Mouse (Mus musculus): ENCODE results near the gene Fkbp6. TPM values are rescaled to one million over a fixed set of nuclear protein-coding genes. Genes with fewer than 3 reads are reported as not detected.

Fkbp6 gene
- polyA plus RNA-seq, 1 experiment from 2014 or later, result 0.34 TPM

DNA sequence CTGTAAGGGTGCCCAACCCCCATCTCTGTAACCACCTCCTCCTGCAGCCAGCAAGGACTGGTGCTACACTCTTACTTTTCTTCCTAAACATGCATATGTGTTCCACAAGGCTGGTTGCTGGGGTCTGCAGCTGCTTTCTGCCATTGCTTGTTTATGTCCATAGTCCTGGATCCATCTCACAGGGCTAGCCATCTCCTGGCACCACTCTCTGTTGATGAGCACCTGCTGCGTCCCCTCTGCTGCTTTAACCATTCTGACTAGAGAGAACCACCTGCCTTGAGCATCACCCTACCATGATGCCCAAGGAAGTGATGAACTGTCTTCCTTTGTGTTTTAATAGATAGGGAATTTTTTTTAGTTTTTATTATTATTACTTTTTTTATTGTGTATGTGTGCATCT, 106.7 kb downstream of the Fkbp6 start:
- no peak for ATAC-seq
- Histone ChIP-seq H3K4me2 (ENCODE audit: low read length) (no peak overlapping the region), H3K4me1 (ENCODE audit: control insufficient read depth, insufficient read depth, low read length) (no peaks in the 10 kb centered on the region), H3K36me3 (ENCODE audit: control insufficient read depth, insufficient read depth, low read length) (peaks cover 43% of the 10 kb centered on the region), H3K9me3 (replicated peaks; ENCODE audit: control insufficient read depth, low read length, poor library complexity, severe bottlenecking) (no peaks in the 10 kb centered on the region), H3K9ac (ENCODE audit: low read depth, low read length) (no peak overlapping the region), H3K27me3 (ENCODE audit: control insufficient read depth, insufficient read depth, low read depth, low read length) (no peaks in the 10 kb centered on the region), H3K4me3 (ENCODE audit: low read depth, low read length) (no peak overlapping the region), H3K27ac (ENCODE audit: low read length) (no peak overlapping the region)
- WGBS, result 100% methylated on average over 1 of the region's 1 CpGs

DNA sequence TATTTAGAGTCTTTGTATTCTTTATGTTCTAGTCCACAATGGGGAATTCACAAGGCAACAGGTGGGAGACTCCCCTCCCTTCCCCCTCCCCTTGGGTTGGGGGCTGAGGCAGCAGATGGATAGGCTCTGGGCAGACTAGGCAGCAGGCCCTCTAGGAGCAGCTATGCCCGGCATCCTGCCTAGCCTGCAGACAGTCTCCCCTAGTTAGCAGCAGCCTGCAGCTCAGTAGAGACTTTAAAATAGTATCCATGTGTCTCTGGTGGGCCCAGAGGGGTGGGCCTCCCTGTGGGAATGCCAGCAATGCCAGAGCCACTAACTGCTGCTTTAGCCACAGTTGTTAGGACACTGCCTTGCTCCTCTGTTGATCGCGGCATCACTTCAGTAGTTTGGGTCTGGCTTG, 107.2 kb downstream of the Fkbp6 start:
- H3K4me1 ChIP-seq (ENCODE audit: control insufficient read depth, insufficient read depth, low read length), result no peaks in the 10 kb centered on the region
- no peaks in the 10 kb centered on the region for H3K27me3 ChIP-seq (ENCODE audit: control insufficient read depth, insufficient read depth, low read depth, low read length)
- H3K27ac ChIP-seq (ENCODE audit: low read length), result no peak overlapping the region
- no peaks in the 10 kb centered on the region for H3K9me3 ChIP-seq (replicated peaks; ENCODE audit: control insufficient read depth, low read length, poor library complexity, severe bottlenecking)
- H3K36me3 ChIP-seq (ENCODE audit: control insufficient read depth, insufficient read depth, low read length), result peaks cover 46% of the 10 kb centered on the region
- 85% methylated on average over 3 of the region's 3 CpGs for WGBS
- H3K4me3 ChIP-seq (ENCODE audit: low read depth, low read length), result no peak overlapping the region
- no peak overlapping the region for H3K9ac ChIP-seq (ENCODE audit: low read depth, low read length)
- ATAC-seq, result no peak
- no peak overlapping the region for H3K4me2 ChIP-seq (ENCODE audit: low read length)

DNA sequence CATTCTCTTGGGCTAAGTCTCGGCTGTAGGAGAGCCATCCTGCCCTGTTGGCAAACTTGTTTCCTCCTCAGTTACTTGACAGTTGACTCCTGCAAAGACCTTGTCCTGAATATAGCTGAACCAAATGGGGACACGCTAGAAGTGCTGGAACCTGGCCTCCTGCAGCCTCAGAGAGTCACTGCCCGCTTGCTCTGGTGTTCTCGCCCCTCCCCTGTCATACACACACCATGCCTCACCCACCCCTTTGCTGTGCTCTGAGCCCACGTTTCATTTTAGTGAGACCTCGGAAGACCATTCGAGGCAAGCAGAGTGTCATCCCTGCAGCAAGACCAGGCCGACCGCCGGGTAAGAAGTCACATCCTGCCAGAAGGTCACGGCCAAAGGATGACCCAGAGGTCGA, 107.7 kb downstream of the Fkbp6 start:
- Histone ChIP-seq H3K9me3 (replicated peaks; ENCODE audit: control insufficient read depth, low read length, poor library complexity, severe bottlenecking) (no peaks in the 10 kb centered on the region), H3K27me3 (ENCODE audit: control insufficient read depth, insufficient read depth, low read depth, low read length) (no peaks in the 10 kb centered on the region), H3K27ac (ENCODE audit: low read length) (no peak overlapping the region), H3K4me3 (ENCODE audit: low read depth, low read length) (no peak overlapping the region), H3K36me3 (ENCODE audit: control insufficient read depth, insufficient read depth, low read length) (peaks cover 51% of the 10 kb centered on the region), H3K4me2 (ENCODE audit: low read length) (no peak overlapping the region), H3K4me1 (ENCODE audit: control insufficient read depth, insufficient read depth, low read length) (no peaks in the 10 kb centered on the region), H3K9ac (ENCODE audit: low read depth, low read length) (no peak overlapping the region)
- ATAC-seq, result no peak
- WGBS, result 84% methylated on average over 12 of the region's 12 CpGs

Small RNA genes lying within 50 kb of the gene (microRNA-seq; reads per million reads assigned to microRNA genes)
- 0.86 reads per million for gene Mir7033

Other genes starting within 250 kb of the Fkbp6 start
- 12.9 and 14.5 TPM in 2 replicates for gene Tbl2, start 200.4 kb downstream of the Fkbp6 start, polyA plus RNA-seq (2015; fragmentation: Nextera tagmentation; extraction: Ambion mirVana)
- 40.4 TPM in 2 replicates for gene Bcl7b, start 181.8 kb downstream of the Fkbp6 start, polyA plus RNA-seq (2015; fragmentation: Nextera tagmentation; extraction: Ambion mirVana)
- gene Baz1b, start 162.8 kb downstream of the Fkbp6 start, polyA plus RNA-seq (2015; fragmentation: Nextera tagmentation; extraction: Ambion mirVana), result 19.5 and 26.8 TPM in 2 replicates
- 13.5 and 13.7 TPM in 2 replicates for gene Fzd9, start 98.8 kb downstream of the Fkbp6 start, polyA plus RNA-seq (2015; fragmentation: Nextera tagmentation; extraction: Ambion mirVana)
- not detected in 2 replicates for gene Trim50, start 3.3 kb upstream of the Fkbp6 start, polyA plus RNA-seq (2015; fragmentation: Nextera tagmentation; extraction: Ambion mirVana)
- 34.1 and 36.4 TPM in 2 replicates for gene Nsun5, start 19.9 kb upstream of the Fkbp6 start, polyA plus RNA-seq (2015; fragmentation: Nextera tagmentation; extraction: Ambion mirVana)
- 8.7 and 9.9 TPM in 2 replicates for gene Pom121, start 44.5 kb upstream of the Fkbp6 start, polyA plus RNA-seq (2015; fragmentation: Nextera tagmentation; extraction: Ambion mirVana)
- gene Hip1, start 195.1 kb upstream of the Fkbp6 start, polyA plus RNA-seq (2015; fragmentation: Nextera tagmentation; extraction: Ambion mirVana), result 39.4 and 39.7 TPM in 2 replicates
- gene Ccl26, start 213.5 kb upstream of the Fkbp6 start, polyA plus RNA-seq (2015; fragmentation: Nextera tagmentation; extraction: Ambion mirVana), result not detected in 2 replicates
- 1.2 and 2.3 TPM in 2 replicates for gene Ccl24, start 223.0 kb upstream of the Fkbp6 start, polyA plus RNA-seq (2015; fragmentation: Nextera tagmentation; extraction: Ambion mirVana)

Measured in midbrain, embryonic 16.5 days (tissue).